Mouse (Mus musculus) heart, adult 2 months (tissue): ENCODE data around the gene Zfp804b.

Experiments used
- EP300 ChIP-seq: fragments of 200-500 bp; IDR thresholded peaks from 2 replicates; pipeline ENCODE4 v1.6.1; 2011; ENCODE audit warnings: low read depth, low read length, control low read depth; ENCODE audit not compliant: insufficient read depth
- POLR2A ChIP-seq: fragments of 200-500 bp; IDR thresholded peaks from 2 replicates; pipeline ENCODE4 v1.6.1; 2011; ENCODE audit warnings: mild to moderate bottlenecking, low read depth, low read length, control low read depth; ENCODE audit not compliant: insufficient read depth

GRCm38 (mm10) chr5:6983993-6984392 is 360.6 kb downstream of the Zfp804b start:
- no peak for TF ChIP-seq POLR2A
- TF ChIP-seq EP300, result no peak
